In the genomic region with DNA sequence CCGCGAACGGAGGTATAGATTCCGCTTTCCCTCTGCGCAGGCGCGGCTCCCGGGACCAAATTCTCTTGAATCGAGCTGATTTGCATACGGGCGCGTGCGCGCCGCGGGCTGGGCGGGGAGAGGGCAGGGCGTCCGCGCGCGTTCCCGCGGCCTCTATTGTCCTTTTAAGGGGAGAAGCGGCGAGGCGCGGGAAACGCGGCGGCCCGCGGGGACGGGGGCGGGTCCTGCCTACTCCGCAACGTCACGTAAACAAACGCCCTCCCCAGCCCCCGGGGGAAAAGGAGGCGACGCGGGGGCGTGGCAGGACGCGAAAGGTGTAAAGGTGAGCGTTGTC, we compare ENCODE assay signal across 8 mouse cellular contexts. TPM values are rescaled to one million over a fixed set of nuclear protein-coding genes. Genes with fewer than 3 reads are reported as not detected.
A peak's percentile ranks its signal among the peaks of the same experiment; 100 is the strongest.
DNase-seq lines count a peak whose midpoint lies in the region; ATAC-seq lines count a peak whose summit lies in the region.

A gene (minus strand): TSS at position 59 of the 334 bp plus-strand sequence.

- no peaks in the 10 kb centered on the region for H3K27me3 ChIP-seq in heart, embryonic 10.5 days (ENCODE audit: insufficient read depth, poor library complexity, severe bottlenecking)
- H3K27me3 ChIP-seq in kidney, embryonic 15.5 days: no peaks in the 10 kb centered on the region

- H3K9ac ChIP-seq in kidney, embryonic 15.5 days: peak within 1 kb of the TSS; percentile 80

- peak; percentile 99 for DNase-seq in B cell, adult 2 months
- peak; percentile 98 for DNase-seq in brain, adult 2 months (ENCODE audit: low read depth, low spot score)
- DNase-seq in heart, embryonic 10.5 days (ENCODE audit: low spot score): peak; percentile 99
- DNase-seq in liver: peak; percentile 99
- DNase-seq in spleen, postnatal 4 days (ENCODE audit: low spot score in 2 of 2): peak; percentile 96 to 98

- peak; percentile 86 for ATAC-seq in erythroblast, adult 5-6 weeks (replicated peaks; ENCODE audit: low FRiP score, poor library complexity, severe bottlenecking)
- peak; percentile 87 for ATAC-seq in kidney, embryonic 15.5 days (replicated peaks; ENCODE audit: low FRiP score)
- ATAC-seq in monocyte, adult 5-6 weeks (replicated peaks; ENCODE audit: insufficient number of reproducible peaks, low FRiP score, low TSS enrichment, poor library complexity, severe bottlenecking): peak; percentile 72

- peak within 1 kb of the TSS; percentile 81 for H3K4me3 ChIP-seq in heart, embryonic 10.5 days
- peak within 1 kb of the TSS; percentile 80 for H3K4me3 ChIP-seq in kidney, embryonic 15.5 days (replicated peaks)

- peak within 1 kb of the TSS; percentile 97 for H3K27ac ChIP-seq in heart, embryonic 10.5 days
- H3K27ac ChIP-seq in kidney, embryonic 15.5 days: peak within 1 kb of the TSS; percentile 97

- WGBS in heart, embryonic 10.5 days: under 1% methylated on average over 47 of the region's 47 CpGs
- under 1% methylated on average over 47 of the region's 47 CpGs for WGBS in kidney, embryonic 15.5 days

- H3K4me2 ChIP-seq in kidney, embryonic 15.5 days: peak within 1 kb of the TSS; percentile 79

- peaks cover 5% of the 10 kb centered on the region for H3K4me1 ChIP-seq in heart, embryonic 10.5 days
- H3K4me1 ChIP-seq in kidney, embryonic 15.5 days: peaks cover 29% of the 10 kb centered on the region

- peaks cover 7% of the 10 kb centered on the region for H3K36me3 ChIP-seq in heart, embryonic 10.5 days
- H3K36me3 ChIP-seq in kidney, embryonic 15.5 days: 0 out of 2 replicates have a peak, but pooled peaks cover 5% of the 10 kb centered on the region

- no peaks in the 10 kb centered on the region for H3K9me3 ChIP-seq in heart, embryonic 10.5 days
- H3K9me3 ChIP-seq in kidney, embryonic 15.5 days (replicated peaks): no peaks in the 10 kb centered on the region

RNA-seq across cellular contexts. Expression of the gene that starts here (rescaled TPM):
- 4.6 and 9.0 TPM in 2 replicates for total RNA-seq in erythroblast, adult 5-6 weeks (2015; ENCODE audit: low replicate concordance)
- total RNA-seq in erythroblast, adult 5-6 weeks (2017; ENCODE audit: low replicate concordance): 9.0 and 12.8 TPM in 2 replicates
- polyA plus RNA-seq in heart, embryonic 10.5 days (2016; fragmentation: Nextera tagmentation; extraction: Ambion mirVana): 131 and 171 TPM in 2 replicates
- polyA plus RNA-seq in kidney, embryonic 15.5 days (2015; fragmentation: Nextera tagmentation; extraction: Ambion mirVana): 144 and 158 TPM in 2 replicates
- total RNA-seq in monocyte, adult 5-6 weeks (2017): 34.2 to 42.2 TPM (median 38.3 TPM) in 3 replicates

Comparison
In these comparisons a context has a peak if more than half of its experiments do, and no peak if none do; other contexts are left out.
1. Peak in every context shown above with its lines: DNase-seq, ATAC-seq, H3K4me3 ChIP-seq and H3K27ac ChIP-seq.